Comparison of ENCODE assay signal across 8 mouse cellular contexts in the genomic region with DNA sequence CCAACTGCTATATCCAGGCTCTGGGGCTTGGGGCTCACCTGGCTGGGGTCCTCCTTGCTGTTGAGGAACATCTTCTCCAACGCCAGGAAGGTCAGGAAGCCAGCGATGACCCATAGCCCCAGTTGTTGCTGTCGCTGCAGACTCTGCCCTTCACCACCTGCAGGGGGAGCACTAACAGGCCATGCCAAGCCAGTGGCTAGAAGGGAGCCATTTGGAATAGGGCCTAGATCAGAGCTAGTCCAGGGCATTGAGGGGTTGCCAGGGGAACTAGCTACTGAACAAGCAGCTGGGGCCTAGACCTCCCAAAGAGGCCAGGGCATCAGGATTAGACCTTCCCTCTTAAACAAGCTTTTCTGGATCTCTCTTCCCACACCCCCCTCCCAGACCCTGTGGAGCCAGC. TPM values are rescaled to one million over a fixed set of nuclear protein-coding genes. Genes with fewer than 3 reads are reported as not detected.
DNase-seq lines count a peak whose midpoint lies in the region; ATAC-seq and TF ChIP-seq lines count a peak whose summit lies in the region.
"Had no signal": no experiment of that assay in that cellular context is flagged by ENCODE, and none has a peak within 500 bp of the region (broad histone marks: within the 10 kb centered on the region; RNA-seq: fewer than 3 reads in every experiment).

No protein-coding gene starts in this region.

- TF ChIP-seq POLR2A in ES-Bruce4 (IDR thresholded peaks at IDR 0.05; ENCODE audit: insufficient read depth, low read length), result no peak

- no peaks in the 10 kb centered on the region for H3K27me3 ChIP-seq in ES-Bruce4 (ENCODE audit: control insufficient read depth, insufficient read depth, low read length, poor library complexity, severe bottlenecking)
- no peaks in the 10 kb centered on the region for H3K27me3 ChIP-seq in neural tube, embryonic 15.5 days (replicated peaks)

- H3K9me3 ChIP-seq in ES-Bruce4 (replicated peaks; ENCODE audit: control insufficient read depth, insufficient read depth, low read length, poor library complexity, severe bottlenecking), result no peaks in the 10 kb centered on the region
- no peaks in the 10 kb centered on the region for H3K9me3 ChIP-seq in neural tube, embryonic 15.5 days (replicated peaks)

- peak; percentile 40 for ATAC-seq in granulocyte monocyte progenitor cell, adult 5-6 weeks (replicated peaks; ENCODE audit: poor library complexity, severe bottlenecking)
- ATAC-seq in neural tube, embryonic 15.5 days (ENCODE audit: low FRiP score), result no peak

- intact Hi-C loops in left cerebral cortex, adult 2 months (cut with DNase I), result no loop called here

- peak overlapping the region; percentile 57; the same call in 1 of the 2 replicates for H3K27ac ChIP-seq in left cerebral cortex, adult 2 months
- H3K27ac ChIP-seq in ES-Bruce4 (ENCODE audit: insufficient read depth, low read length), result no peak overlapping the region
- no peak overlapping the region for H3K27ac ChIP-seq in neural tube, embryonic 15.5 days (replicated peaks)

- H3K9ac ChIP-seq in ES-Bruce4 (ENCODE audit: low read depth, poor library complexity, severe bottlenecking), result no peak overlapping the region
- H3K9ac ChIP-seq in neural tube, embryonic 15.5 days (replicated peaks), result no peak overlapping the region

- TF ChIP-seq CTCF in left cerebral cortex, adult 2 months (IDR thresholded peaks at IDR 0.05), result peak; percentile 78
- TF ChIP-seq CTCF in ES-Bruce4 (IDR thresholded peaks at IDR 0.05; ENCODE audit: low read depth, low read length), result peak; percentile 97

- WGBS in neural tube, embryonic 15.5 days, result 53% methylated on average over 3 of the region's 3 CpGs

- TF ChIP-seq EP300 in ES-Bruce4 (IDR thresholded peaks at IDR 0.05; ENCODE audit: insufficient read depth, low read depth, low read length), result no peak

- DNase-seq in left cerebral cortex, adult 2 months (ENCODE audit: extremely low spot score in 1 of 2, low spot score in 2 of 2), result peak in 1 of 2 experiments; percentile 57
- no peak for DNase-seq in left cerebral cortex, adult 8-10 months (ENCODE audit: low spot score in 2 of 2)
- DNase-seq in adrenal gland, postnatal 14 days, result peak; percentile 81
- peak; percentile 62 for DNase-seq in lung, postnatal 14 days

- H3K4me1 ChIP-seq in ES-Bruce4 (ENCODE audit: control insufficient read depth, insufficient read depth, low read length), result no peaks in the 10 kb centered on the region
- peaks cover 19% of the 10 kb centered on the region for H3K4me1 ChIP-seq in neural tube, embryonic 15.5 days

- no peaks in the 10 kb centered on the region for H3K36me3 ChIP-seq in ES-Bruce4 (ENCODE audit: control insufficient read depth, insufficient read depth, low read length, poor library complexity, severe bottlenecking)
- H3K36me3 ChIP-seq in neural tube, embryonic 15.5 days, result peaks cover 50% of the 10 kb centered on the region

- no peak overlapping the region for H3K4me3 ChIP-seq in left cerebral cortex, adult 2 months
- H3K4me3 ChIP-seq in ES-Bruce4 (ENCODE audit: low read depth, low read length), result no peak overlapping the region
- H3K4me3 ChIP-seq in neural tube, embryonic 15.5 days (replicated peaks), result no peak overlapping the region
- H3K4me3 ChIP-seq: erythroblast, embryonic 14.5 days had no signal

- no peak overlapping the region for H3K4me2 ChIP-seq in neural tube, embryonic 15.5 days

RNA-seq across cellular contexts. Expression of a gene that starts 4.7 kb away (rescaled TPM):
- 10 to 100 TPM; 30.1 to 32.3 TPM for total RNA-seq in left cerebral cortex, adult 2 months (2021)
- 10 to 100 TPM; 33.5 to 35.5 (median 34.7) TPM for total RNA-seq in left cerebral cortex, adult 8-10 months (2022)
- 9.2 and 14.1 TPM in 2 replicates for polyA plus RNA-seq in ES-Bruce4 (2011; ENCODE audit: insufficient read depth, insufficient read length, low read depth, missing spikeins)
- total RNA-seq in adrenal gland, postnatal 14 days (2021), result 24.1 and 27.3 TPM in 2 replicates
- total RNA-seq in granulocyte monocyte progenitor cell, adult 5-6 weeks (2014; fragmentation: Nextera tagmentation), result 10.0 and 35.1 TPM in 2 replicates
- 4.8 and 9.4 TPM in 2 replicates for total RNA-seq in granulocyte monocyte progenitor cell, adult 5-6 weeks (2017)
- polyA plus RNA-seq in neural tube, embryonic 15.5 days (2015; fragmentation: Nextera tagmentation; extraction: Ambion mirVana), result 35.5 and 43.2 TPM in 2 replicates

RNA-seq across cellular contexts. Expression of a gene that starts 11.7 kb away (rescaled TPM):
- 100 to 1,000 TPM; 205 to 207 TPM for total RNA-seq in left cerebral cortex, adult 2 months (2021)
- total RNA-seq in left cerebral cortex, adult 8-10 months (2022), result 100 to 1,000 TPM; 188 to 218 (median 202) TPM
- polyA plus RNA-seq in ES-Bruce4 (2011; ENCODE audit: insufficient read depth, insufficient read length, low read depth, missing spikeins), result 183 and 203 TPM in 2 replicates
- 179 and 190 TPM in 2 replicates for total RNA-seq in adrenal gland, postnatal 14 days (2021)
- total RNA-seq in granulocyte monocyte progenitor cell, adult 5-6 weeks (2014; fragmentation: Nextera tagmentation), result 155 and 159 TPM in 2 replicates
- total RNA-seq in granulocyte monocyte progenitor cell, adult 5-6 weeks (2017), result 282 TPM in 2 replicates
- polyA plus RNA-seq in neural tube, embryonic 15.5 days (2015; fragmentation: Nextera tagmentation; extraction: Ambion mirVana), result 234 and 240 TPM in 2 replicates

RNA-seq across cellular contexts. Expression of a gene that starts 16.6 kb away (rescaled TPM):
- total RNA-seq in left cerebral cortex, adult 2 months (2021), result 1 to 10 TPM; 3.4 to 4.8 TPM
- 1 to 10 TPM; 3.9 to 8.9 (median 6.5) TPM for total RNA-seq in left cerebral cortex, adult 8-10 months (2022)
- polyA plus RNA-seq in ES-Bruce4 (2011; ENCODE audit: insufficient read depth, insufficient read length, low read depth, missing spikeins), result not detected in 2 replicates
- 2.9 and 5.4 TPM in 2 replicates for total RNA-seq in adrenal gland, postnatal 14 days (2021)
- 208 and 244 TPM in 2 replicates for total RNA-seq in granulocyte monocyte progenitor cell, adult 5-6 weeks (2014; fragmentation: Nextera tagmentation)
- total RNA-seq in granulocyte monocyte progenitor cell, adult 5-6 weeks (2017), result 114 and 139 TPM in 2 replicates
- 3.6 and 6.7 TPM in 2 replicates for polyA plus RNA-seq in neural tube, embryonic 15.5 days (2015; fragmentation: Nextera tagmentation; extraction: Ambion mirVana)

RNA-seq across cellular contexts. Expression of a gene that starts 30.1 kb away (rescaled TPM):
- under 1 TPM; 0.44 to 0.57 TPM for total RNA-seq in left cerebral cortex, adult 2 months (2021)
- total RNA-seq in left cerebral cortex, adult 8-10 months (2022), result under 1 TPM; 0.57 to 0.81 (median 0.70) TPM
- polyA plus RNA-seq in ES-Bruce4 (2011; ENCODE audit: insufficient read depth, insufficient read length, low read depth, missing spikeins), result 0.42 TPM in 1 of 2 replicates, not detected in the other
- total RNA-seq in adrenal gland, postnatal 14 days (2021), result 1.4 and 2.4 TPM in 2 replicates
- 1.5 and 8.2 TPM in 2 replicates for total RNA-seq in granulocyte monocyte progenitor cell, adult 5-6 weeks (2014; fragmentation: Nextera tagmentation)
- 0.39 TPM in 1 of 2 replicates, not detected in the other for total RNA-seq in granulocyte monocyte progenitor cell, adult 5-6 weeks (2017)
- polyA plus RNA-seq in neural tube, embryonic 15.5 days (2015; fragmentation: Nextera tagmentation; extraction: Ambion mirVana), result 2.7 TPM in 2 replicates
- polyA plus RNA-seq: erythroblast, embryonic 14.5 days had no signal

RNA-seq across cellular contexts. Expression of a gene that starts 52.4 kb away (rescaled TPM):
- total RNA-seq in left cerebral cortex, adult 2 months (2021), result under 1 TPM; 0.33 to 0.43 TPM
- total RNA-seq in left cerebral cortex, adult 8-10 months (2022), result under 1 TPM; 0.33 to 0.91 (median 0.69) TPM
- not detected in 2 replicates for polyA plus RNA-seq in ES-Bruce4 (2011; ENCODE audit: insufficient read depth, insufficient read length, low read depth, missing spikeins)
- 0.15 TPM in 1 of 2 replicates, not detected in the other for total RNA-seq in adrenal gland, postnatal 14 days (2021)
- total RNA-seq in granulocyte monocyte progenitor cell, adult 5-6 weeks (2014; fragmentation: Nextera tagmentation), result 1.5 TPM in 1 of 2 replicates, not detected in the other
- 0.62 TPM in 1 of 2 replicates, not detected in the other for total RNA-seq in granulocyte monocyte progenitor cell, adult 5-6 weeks (2017)
- polyA plus RNA-seq in neural tube, embryonic 15.5 days (2015; fragmentation: Nextera tagmentation; extraction: Ambion mirVana), result 0.33 TPM in 1 of 2 replicates, not detected in the other
- polyA plus RNA-seq: erythroblast, embryonic 14.5 days had no signal

Comparison
In these comparisons a context has a peak if more than half of its experiments do, and no peak if none do; other contexts are left out.
1. DNase-seq: peak in adrenal gland, postnatal 14 days (single experiment) and lung, postnatal 14 days (single experiment); none in left cerebral cortex, adult 8-10 months (0 of 2).
2. RNA of a gene that starts 16.6 kb away (total RNA-seq): 114 to 244 TPM in granulocyte monocyte progenitor cell, adult 5-6 weeks; 3.9 to 8.9 TPM in left cerebral cortex, adult 8-10 months, 3.4 to 4.8 TPM in left cerebral cortex, adult 2 months and 2.9 to 5.4 TPM in adrenal gland, postnatal 14 days; every median in the first group is over 10 times any median in the second.